ENCODE assay signal across 8 mouse cellular contexts in the genomic region with DNA sequence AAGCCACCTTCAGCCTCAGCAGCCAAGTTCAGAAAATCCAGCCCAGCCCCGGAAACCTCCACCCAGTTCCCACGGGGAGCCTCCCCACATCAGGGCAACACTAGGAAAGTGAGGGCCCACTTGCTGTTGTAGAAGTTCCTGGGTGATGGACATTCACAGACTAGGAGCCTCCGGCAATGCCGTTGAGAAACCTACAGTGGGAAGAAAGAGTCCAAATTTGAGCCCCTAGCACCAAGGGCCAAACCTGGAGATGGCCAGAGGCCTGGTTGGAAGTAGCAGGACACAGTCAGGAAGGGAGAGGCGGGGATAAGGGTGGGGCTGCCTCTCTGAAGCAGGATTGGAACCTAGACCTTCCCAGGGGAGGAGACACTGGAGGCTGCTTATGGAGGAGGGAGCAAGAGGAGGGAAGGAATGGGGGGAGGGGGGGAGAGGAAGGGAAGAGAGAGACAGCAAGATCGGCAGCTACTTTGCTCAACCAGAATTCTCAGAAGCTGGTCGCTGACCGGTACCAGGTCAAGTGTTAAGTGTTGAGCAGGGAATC. TPM values are rescaled to one million over a fixed set of nuclear protein-coding genes. Genes with fewer than 3 reads are reported as not detected.
DNase-seq lines count a peak whose midpoint lies in the region; ATAC-seq and TF ChIP-seq lines count a peak whose summit lies in the region.

No protein-coding gene starts in this region.

- H3K27ac ChIP-seq in heart, embryonic 10.5 days, result peak overlapping the region; percentile 65
- peak overlapping the region; percentile 93 for H3K27ac ChIP-seq in lung, postnatal 0 days (ENCODE audit: low read length)

- H3K4me3 ChIP-seq in heart, embryonic 10.5 days, result peak overlapping the region; percentile 89
- peak overlapping the region; percentile 60 for H3K4me3 ChIP-seq in lung, postnatal 0 days (ENCODE audit: low read depth, low read length)

- no peaks in the 10 kb centered on the region for H3K27me3 ChIP-seq in heart, embryonic 10.5 days (ENCODE audit: insufficient read depth, poor library complexity, severe bottlenecking)
- H3K27me3 ChIP-seq in lung, postnatal 0 days (replicated peaks; ENCODE audit: insufficient read depth, low read length), result no peaks in the 10 kb centered on the region

- TF ChIP-seq CTCF in lung, postnatal 0 days (IDR thresholded peaks at IDR 0.05), result no peak

- peak; percentile 57 for DNase-seq in cerebellum, adult 9-10 months
- DNase-seq in cerebellum, postnatal 36 days, result no peak
- DNase-seq in adrenal gland, postnatal 36 days, result peak; percentile 77 to 82
- no peak for DNase-seq in heart, embryonic 10.5 days (ENCODE audit: low spot score)
- peak; percentile 63 to 70 for DNase-seq in kidney, adult 8-10 months
- DNase-seq in lung, postnatal 0 days (ENCODE audit: low spot score), result peak; percentile 92
- no peak for DNase-seq in layer of hippocampus, adult 11-12 months (ENCODE audit: low spot score)

- peak overlapping the region; percentile 46; the same call in 1 of the 2 replicates for H3K9ac ChIP-seq in lung, postnatal 0 days (replicated peaks; ENCODE audit: low read depth)

- H3K4me1 ChIP-seq in heart, embryonic 10.5 days, result peaks cover 29% of the 10 kb centered on the region
- H3K4me1 ChIP-seq in lung, postnatal 0 days (ENCODE audit: insufficient read depth, low read depth, low read length), result 0 out of 2 replicates have a peak, but pooled peaks cover 5% of the 10 kb centered on the region

- no peak for ATAC-seq in lung, postnatal 0 days
- ATAC-seq in megakaryocyte-erythroid progenitor cell, adult 5-6 weeks (replicated peaks; ENCODE audit: low FRiP score, low TSS enrichment, poor library complexity, severe bottlenecking), result no peak

- peak; percentile 64 for TF ChIP-seq EP300 in lung, postnatal 0 days (IDR thresholded peaks at IDR 0.05)

- H3K36me3 ChIP-seq in heart, embryonic 10.5 days, result peaks cover 2% of the 10 kb centered on the region; the same call in 1 of the 2 replicates
- H3K36me3 ChIP-seq in lung, postnatal 0 days (ENCODE audit: insufficient read depth, low read length), result peaks cover 6% of the 10 kb centered on the region; the same call in 1 of the 2 replicates

- H3K4me2 ChIP-seq in lung, postnatal 0 days (replicated peaks; ENCODE audit: low read depth, low read length), result peak overlapping the region; percentile 59

- no peaks in the 10 kb centered on the region for H3K9me3 ChIP-seq in heart, embryonic 10.5 days
- no peaks in the 10 kb centered on the region for H3K9me3 ChIP-seq in lung, postnatal 0 days (ENCODE audit: low read length)

- 25% methylated on average over 8 of the region's 8 CpGs for WGBS in heart, embryonic 10.5 days
- 15% methylated on average over 8 of the region's 8 CpGs for WGBS in lung, postnatal 0 days

RNA-seq across cellular contexts. Expression of a gene that starts 1.3 kb away (rescaled TPM):
- 100 to 1,000 TPM in 1 of 2 experiments, 10 to 100 TPM in 1; 98.9 to 101 TPM for total RNA-seq in adrenal gland, postnatal 36 days (2021)
- polyA plus RNA-seq in heart, embryonic 10.5 days (2016; fragmentation: Nextera tagmentation; extraction: Ambion mirVana), result 50.5 and 57.5 TPM in 2 replicates
- 160 TPM in 2 replicates for polyA plus RNA-seq in lung, postnatal 0 days (2015; fragmentation: Nextera tagmentation; extraction: Ambion mirVana)
- 1.4 and 1.7 TPM in 2 replicates for total RNA-seq in megakaryocyte-erythroid progenitor cell, adult 5-6 weeks (2014; fragmentation: Nextera tagmentation)
- total RNA-seq in megakaryocyte-erythroid progenitor cell, adult 5-6 weeks (2017), result 1.3 and 1.6 TPM in 2 replicates

RNA-seq across cellular contexts. Expression of a gene that starts 2.9 kb away (rescaled TPM):
- total RNA-seq in adrenal gland, postnatal 36 days (2021), result 10 to 100 TPM; 76.9 to 82.6 TPM
- polyA plus RNA-seq in heart, embryonic 10.5 days (2016; fragmentation: Nextera tagmentation; extraction: Ambion mirVana), result 40.5 and 41.0 TPM in 2 replicates
- polyA plus RNA-seq in lung, postnatal 0 days (2015; fragmentation: Nextera tagmentation; extraction: Ambion mirVana), result 18.1 and 20.5 TPM in 2 replicates
- 33.0 and 46.3 TPM in 2 replicates for total RNA-seq in megakaryocyte-erythroid progenitor cell, adult 5-6 weeks (2014; fragmentation: Nextera tagmentation)
- 7.2 and 10.2 TPM in 2 replicates for total RNA-seq in megakaryocyte-erythroid progenitor cell, adult 5-6 weeks (2017)

RNA-seq across cellular contexts. Expression of a gene that starts 20.6 kb away (rescaled TPM):
- total RNA-seq in adrenal gland, postnatal 36 days (2021), result 10 to 100 TPM; 16.5 to 17.4 TPM
- 44.9 and 57.9 TPM in 2 replicates for polyA plus RNA-seq in heart, embryonic 10.5 days (2016; fragmentation: Nextera tagmentation; extraction: Ambion mirVana)
- polyA plus RNA-seq in lung, postnatal 0 days (2015; fragmentation: Nextera tagmentation; extraction: Ambion mirVana), result 29.0 and 33.2 TPM in 2 replicates
- 37.2 and 42.7 TPM in 2 replicates for total RNA-seq in megakaryocyte-erythroid progenitor cell, adult 5-6 weeks (2014; fragmentation: Nextera tagmentation)
- 15.5 and 25.6 TPM in 2 replicates for total RNA-seq in megakaryocyte-erythroid progenitor cell, adult 5-6 weeks (2017)

RNA-seq across cellular contexts. Expression of a gene that starts 21.7 kb away (rescaled TPM):
- 100 to 1,000 TPM in 1 of 2 experiments, 10 to 100 TPM in 1; 90.4 to 123 TPM for total RNA-seq in adrenal gland, postnatal 36 days (2021)
- 61.8 and 71.1 TPM in 2 replicates for polyA plus RNA-seq in heart, embryonic 10.5 days (2016; fragmentation: Nextera tagmentation; extraction: Ambion mirVana)
- polyA plus RNA-seq in lung, postnatal 0 days (2015; fragmentation: Nextera tagmentation; extraction: Ambion mirVana), result 90.4 and 96.5 TPM in 2 replicates
- total RNA-seq in megakaryocyte-erythroid progenitor cell, adult 5-6 weeks (2014; fragmentation: Nextera tagmentation), result 80.4 and 150 TPM in 2 replicates
- total RNA-seq in megakaryocyte-erythroid progenitor cell, adult 5-6 weeks (2017), result 84.3 and 104 TPM in 2 replicates

RNA-seq across cellular contexts. Expression of a gene that starts 32.7 kb away (rescaled TPM):
- total RNA-seq in adrenal gland, postnatal 36 days (2021), result 100 to 1,000 TPM; 236 to 262 TPM
- polyA plus RNA-seq in heart, embryonic 10.5 days (2016; fragmentation: Nextera tagmentation; extraction: Ambion mirVana), result 563 and 740 TPM in 2 replicates
- 146 and 159 TPM in 2 replicates for polyA plus RNA-seq in lung, postnatal 0 days (2015; fragmentation: Nextera tagmentation; extraction: Ambion mirVana)
- total RNA-seq in megakaryocyte-erythroid progenitor cell, adult 5-6 weeks (2014; fragmentation: Nextera tagmentation), result 160 and 230 TPM in 2 replicates
- 132 and 171 TPM in 2 replicates for total RNA-seq in megakaryocyte-erythroid progenitor cell, adult 5-6 weeks (2017)

Comparison
In these comparisons a context has a peak if more than half of its experiments do, and no peak if none do; other contexts are left out.
1. DNase-seq: peak in cerebellum, adult 9-10 months (single experiment), adrenal gland, postnatal 36 days (2 of 2), kidney, adult 8-10 months (2 of 2) and lung, postnatal 0 days (single experiment); none in cerebellum, postnatal 36 days (0 of 2), heart, embryonic 10.5 days (single experiment) and layer of hippocampus, adult 11-12 months (single experiment).
2. RNA of a gene that starts 1.3 kb away (total RNA-seq): 98.9 to 101 TPM in adrenal gland, postnatal 36 days; 1.3 to 1.7 TPM in megakaryocyte-erythroid progenitor cell, adult 5-6 weeks; every median in the first group is over 10 times any median in the second.